Mouse (Mus musculus) small intestine, adult 2 months (tissue): Measurements from ENCODE around the gene Gabrp.

ENCODE experiments used
- CTCF ChIP-seq: fragments of 200-500 bp; IDR thresholded peaks from 2 replicates; pipeline ENCODE4 v1.5.1; 2012; ENCODE audit warnings: low read depth, mild to moderate bottlenecking, control low read depth, inconsistent platforms, low read length, moderate library complexity, mixed read lengths; ENCODE audit not compliant: insufficient replicate concordance, insufficient read length; ENCODE audit errors: extremely low read depth
- POLR2A ChIP-seq: fragments of 200-500 bp; IDR thresholded peaks from 2 replicates; pipeline ENCODE4 v1.6.1; 2012; ENCODE audit warnings: low read depth, mild to moderate bottlenecking, control low read depth, inconsistent platforms, low read length, moderate library complexity

- no peak for TF ChIP-seq POLR2A
- TF ChIP-seq CTCF = no peak
Observed at GRCm38 (mm10) chr11:33574944-33575343, 3.8 kb downstream of the Gabrp start.
